Mouse (Mus musculus) layer of hippocampus, postnatal 14 days (tissue): Measurements from ENCODE around the gene Ecm2. TPM values are rescaled to one million over a fixed set of nuclear protein-coding genes. Genes with fewer than 3 reads are reported as not detected.

Source experiments
- DNase-seq, 2 experiments: peaks; one replicate each; pipeline ENCODE4 v3.0.0; 2021 to 2022; ENCODE audit warnings: low spot score in 2 of 2, mixed read lengths in 1 of 2
- long read RNA-seq, 2 experiments: library from polyadenylated mRNA; stranded (forward); transcript quantifications; one replicate each; pipeline ENCODE4 v2.0.0; 2021
- total RNA-seq, 2 experiments: library from RNA; stranded (reverse); gene quantifications; 2 replicates each; pipeline ENCODE4 v1.2.3; 2021

Gene Ecm2
- total RNA-seq = 1 to 10 TPM; 3.6 to 6.1 TPM
- long read RNA-seq, experiment 1, partial matches to known transcripts = 0 of 3 reads
- long read RNA-seq, experiment 1, other reads (novel, unspliced or antisense) = 0 of 3 reads
- long read RNA-seq, experiment 2, transcript Ecm2-201 (10 exons, 3,596 nt) = major isoform, 5 of 7 reads
- long read RNA-seq, experiment 2, partial matches to known transcripts = 2 of 7 reads
- long read RNA-seq, experiment 2, other reads (novel, unspliced or antisense) = 0 of 7 reads

DNA sequence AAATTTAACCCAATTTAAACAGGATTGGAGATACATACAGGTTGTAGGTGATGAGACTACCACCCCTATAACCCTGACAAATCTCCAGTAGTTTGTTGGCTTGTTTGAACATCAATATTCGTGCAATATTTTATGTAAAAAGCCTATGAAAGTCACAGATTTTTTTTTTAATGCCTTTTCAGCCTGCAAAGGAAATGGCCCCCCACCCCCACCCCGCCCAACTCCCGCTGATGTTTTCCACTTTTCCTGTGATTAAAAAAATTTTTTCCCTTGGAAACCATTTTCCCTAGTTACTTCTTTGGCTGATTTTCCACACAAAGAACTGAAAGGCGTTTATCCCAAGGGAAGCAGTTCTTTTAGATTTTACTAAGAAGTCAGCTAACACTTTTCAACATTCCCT, at the start of gene Ecm2:
Gene Ecm2 (plus strand): TSS at position 301 of the 400 bp plus-strand sequence.
- no peak for DNase-seq

DNA sequence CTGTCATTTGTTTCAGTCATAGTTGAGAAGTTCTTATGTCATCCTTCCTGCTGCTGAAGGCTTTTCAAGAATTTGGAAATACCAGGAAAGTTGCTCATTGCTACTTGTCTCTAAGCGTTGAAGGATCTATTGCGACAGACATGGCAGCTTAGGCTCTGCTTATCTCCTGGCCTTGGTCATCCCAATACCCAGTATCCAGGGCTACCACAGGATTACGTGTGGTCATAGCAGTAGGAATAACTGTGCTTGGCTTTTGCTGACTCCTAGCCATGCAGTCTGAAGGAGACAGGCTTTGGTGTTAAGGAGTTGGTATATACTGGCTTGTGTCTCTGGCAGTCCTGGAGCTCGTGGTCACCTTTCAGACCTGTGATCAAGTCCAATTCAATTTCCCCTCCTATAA, 44.3 kb upstream of the Ecm2 start:
- no peak for DNase-seq

DNA sequence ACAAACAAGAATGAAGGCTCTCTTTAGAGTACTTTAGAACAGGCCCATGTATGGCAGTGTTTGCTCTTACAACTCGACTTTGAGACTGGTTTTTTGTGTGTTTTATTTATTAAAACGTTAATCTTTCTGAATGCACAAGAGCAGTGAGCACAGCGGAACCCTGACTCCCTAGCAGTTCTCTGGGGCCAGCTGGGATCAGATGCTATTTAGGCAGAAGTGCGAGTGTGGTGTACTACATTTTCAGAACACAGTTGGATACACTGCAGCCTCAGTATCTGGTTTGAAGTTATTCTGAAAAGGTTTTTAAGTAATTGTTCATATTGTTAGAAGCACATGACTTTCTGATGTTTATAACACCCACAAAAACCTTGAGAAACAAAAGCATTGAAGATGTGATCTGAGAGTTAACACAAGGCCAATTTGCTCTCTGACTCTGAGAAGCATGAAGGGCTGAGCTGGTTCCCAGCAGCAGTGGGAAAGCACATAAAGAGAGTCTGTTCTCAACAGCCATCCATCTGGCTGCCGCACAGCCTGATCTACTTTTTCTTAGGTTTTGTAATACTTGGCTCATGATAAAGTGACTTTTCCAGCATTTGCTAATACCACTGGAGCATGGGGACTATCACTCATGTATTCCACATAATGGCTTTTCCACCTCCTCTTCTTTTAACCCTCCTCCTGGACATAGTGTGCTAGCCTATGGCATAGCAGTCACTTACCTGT, 43.8 kb upstream of the Ecm2 start:
- DNase-seq = peak in 1 of 2 experiments; percentile 75

DNA sequence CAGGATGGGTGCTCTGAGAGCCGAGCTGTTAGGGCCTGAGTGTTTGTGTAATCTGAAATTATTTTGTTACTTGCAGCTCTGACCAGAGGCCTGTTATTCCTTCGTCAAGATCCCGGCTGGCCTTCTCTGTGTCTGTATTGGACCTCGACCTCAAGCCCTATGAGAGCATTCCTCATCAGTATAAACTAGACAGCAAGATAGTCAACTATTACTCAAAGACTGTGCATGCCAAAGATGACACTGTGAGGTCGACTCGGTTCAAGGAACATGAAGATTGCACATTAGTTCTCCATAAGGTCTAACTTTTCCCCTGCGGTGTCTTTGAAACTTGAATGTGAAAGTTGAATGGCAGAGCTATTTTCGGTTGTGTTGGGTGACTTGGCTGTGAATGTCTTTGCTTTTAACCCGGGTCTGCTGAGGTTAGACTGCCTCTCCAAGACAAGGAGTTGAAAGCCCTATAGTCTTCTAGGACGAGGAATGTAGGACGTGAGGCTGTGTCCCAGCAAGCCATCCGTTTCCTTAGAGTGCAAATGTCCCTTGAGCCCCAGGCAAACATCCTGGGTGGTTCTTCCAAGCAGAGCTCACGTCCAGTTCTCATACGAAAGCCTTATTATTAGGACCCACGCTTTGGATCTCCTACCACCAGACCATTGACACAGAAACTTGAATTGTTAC, 43.0 kb upstream of the Ecm2 start:
- no peak for DNase-seq

DNA sequence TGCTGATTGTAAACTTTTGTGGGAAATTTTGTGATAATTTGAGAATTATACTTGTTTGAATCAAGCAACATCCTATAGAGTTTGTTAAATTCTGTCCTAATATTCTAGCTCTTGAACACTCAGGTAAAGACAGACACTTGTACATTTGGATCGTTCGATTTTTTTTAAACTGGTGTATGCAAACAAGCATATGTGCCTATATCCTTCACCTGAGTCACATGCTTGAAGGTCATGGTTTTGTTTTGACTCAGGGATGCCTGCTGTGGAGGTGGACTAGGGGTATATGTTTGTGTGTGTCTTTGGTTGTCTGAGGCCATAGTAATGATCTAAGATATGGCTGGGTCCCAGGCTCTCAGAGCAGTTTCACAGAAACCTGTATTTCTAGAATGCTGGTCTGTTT, 41.7 kb upstream of the Ecm2 start:
- DNase-seq = no peak

DNA sequence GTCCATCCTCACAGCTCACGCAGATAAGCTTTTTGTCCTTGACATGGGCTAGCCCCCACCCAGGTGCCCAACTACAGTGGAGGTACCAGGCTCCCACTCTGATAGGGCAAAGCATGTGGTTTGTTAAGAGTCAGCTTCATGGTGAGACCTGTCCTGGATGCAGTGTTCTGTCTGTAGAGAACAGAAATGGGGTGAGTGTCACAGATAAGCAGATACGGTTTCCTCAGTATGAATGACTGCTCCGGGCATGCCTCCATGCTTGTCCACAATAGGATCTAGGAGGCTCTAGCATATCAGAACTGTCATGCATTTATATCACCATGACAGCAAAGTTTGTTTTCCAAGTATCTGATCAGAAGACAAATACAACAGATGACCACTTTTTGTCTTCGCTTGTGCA, 38.7 kb upstream of the Ecm2 start:
- DNase-seq = no peak

DNA sequence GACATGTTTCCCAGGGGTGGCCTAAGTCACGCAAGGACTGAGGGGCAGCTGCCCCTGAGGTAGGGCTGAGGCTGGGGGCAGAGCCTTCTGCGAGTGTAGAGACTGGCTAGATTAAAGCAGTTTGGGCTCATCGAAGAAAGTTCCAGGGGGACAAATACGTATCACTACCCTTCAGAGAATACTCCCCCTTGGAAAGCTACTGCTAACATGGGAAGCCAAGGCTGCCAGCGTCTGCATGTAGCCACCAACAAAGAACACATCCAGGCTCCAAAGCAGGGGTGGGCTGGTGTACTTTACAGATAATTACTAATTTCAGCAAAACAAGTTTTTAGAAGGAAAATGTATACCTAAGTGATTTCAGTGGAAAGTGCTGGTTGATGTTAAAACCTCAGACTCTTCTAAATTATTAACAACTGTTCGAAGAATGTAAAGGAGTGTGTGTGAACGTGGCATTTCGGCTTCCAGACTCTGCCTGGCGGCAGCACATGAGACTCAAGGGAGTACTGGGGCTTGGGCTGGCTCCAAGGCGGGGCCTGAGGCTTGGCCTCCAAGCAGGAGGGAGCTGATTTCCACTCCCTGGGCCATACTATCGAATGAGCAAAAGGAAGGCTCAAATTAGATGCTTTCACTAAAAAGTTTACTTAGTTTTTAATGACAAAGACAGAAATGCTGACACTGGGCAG, 38.1 kb upstream of the Ecm2 start:
- DNase-seq = no peak

DNA sequence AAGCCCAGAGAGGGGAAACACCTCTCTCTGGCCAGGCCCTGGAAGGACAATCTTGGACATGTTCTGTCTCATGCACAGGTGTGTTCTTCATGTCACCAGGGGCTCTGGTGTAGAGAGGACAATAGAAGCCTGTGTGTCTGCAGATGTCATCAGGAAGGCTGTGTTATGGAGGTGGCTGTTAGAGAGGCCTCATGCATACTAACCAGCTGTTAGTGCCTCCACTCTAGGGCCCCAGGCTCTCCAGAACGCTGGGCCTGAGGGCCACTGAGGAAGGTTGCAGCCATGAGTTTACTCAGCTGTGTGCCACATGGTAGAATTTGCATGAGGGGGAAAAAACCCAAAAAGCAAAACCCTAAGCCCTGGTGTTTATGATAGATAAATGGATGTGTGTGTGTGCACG, 37.0 kb upstream of the Ecm2 start:
- DNase-seq = no peak

DNA sequence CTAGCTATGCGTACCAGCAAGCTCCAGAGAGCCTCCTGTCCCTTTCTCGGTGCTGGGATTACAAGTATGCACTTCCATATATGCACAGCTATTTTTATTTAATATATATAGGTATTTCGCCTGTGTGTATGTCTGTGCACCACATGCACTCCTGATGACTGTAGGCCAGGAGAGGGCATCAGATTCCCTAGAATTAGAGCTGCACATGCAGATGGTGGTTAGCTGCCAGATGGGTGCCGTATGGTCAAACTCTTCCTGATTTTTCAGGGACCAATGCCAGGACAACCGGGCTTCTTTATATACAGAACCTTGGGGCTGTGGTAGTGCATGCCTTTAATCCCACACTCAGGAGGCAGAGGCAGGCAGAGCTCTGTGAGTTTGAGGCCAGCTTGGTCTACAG, 35.6 kb upstream of the Ecm2 start:
- DNase-seq = no peak

DNA sequence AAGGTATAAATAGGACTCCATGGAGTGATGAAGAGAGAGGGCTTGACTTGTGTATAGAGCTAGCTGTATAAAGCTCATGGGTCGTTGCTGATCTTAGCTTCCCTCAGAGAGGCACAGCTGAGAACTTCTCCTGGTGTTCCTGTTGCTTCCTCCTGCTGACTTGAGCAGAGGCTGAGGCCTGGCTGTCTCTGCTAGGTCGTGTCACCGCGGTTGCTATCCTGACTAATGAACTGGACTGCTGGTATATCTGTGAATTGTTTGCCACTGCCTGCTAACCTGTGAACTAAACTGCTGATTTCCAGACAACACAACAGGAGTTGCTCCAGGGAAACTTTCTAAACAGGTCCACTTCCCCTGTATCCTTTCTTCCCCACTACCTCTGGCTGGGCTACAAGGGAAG, 34.3 kb upstream of the Ecm2 start:
- no peak for DNase-seq

DNA sequence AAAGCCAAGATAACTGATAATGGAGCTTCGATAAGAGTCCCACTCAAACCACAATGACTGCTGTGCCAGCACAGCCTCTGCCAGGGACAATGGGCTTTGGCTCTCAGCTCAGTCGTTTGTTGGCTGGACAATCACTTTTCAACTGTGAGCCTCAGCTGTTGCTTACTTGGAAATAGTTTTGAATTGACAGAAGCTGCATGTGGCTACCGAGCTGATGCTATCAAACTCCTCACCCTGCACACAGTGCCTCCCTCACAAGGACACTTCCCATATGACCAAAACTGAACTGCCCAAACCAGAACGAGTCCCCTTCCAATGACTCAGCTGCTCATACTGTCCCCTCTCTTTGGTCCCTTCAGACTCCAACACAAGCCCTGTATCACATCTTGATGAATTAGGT, 33.8 kb upstream of the Ecm2 start:
- peak in 1 of 2 experiments; percentile 73 for DNase-seq

DNA sequence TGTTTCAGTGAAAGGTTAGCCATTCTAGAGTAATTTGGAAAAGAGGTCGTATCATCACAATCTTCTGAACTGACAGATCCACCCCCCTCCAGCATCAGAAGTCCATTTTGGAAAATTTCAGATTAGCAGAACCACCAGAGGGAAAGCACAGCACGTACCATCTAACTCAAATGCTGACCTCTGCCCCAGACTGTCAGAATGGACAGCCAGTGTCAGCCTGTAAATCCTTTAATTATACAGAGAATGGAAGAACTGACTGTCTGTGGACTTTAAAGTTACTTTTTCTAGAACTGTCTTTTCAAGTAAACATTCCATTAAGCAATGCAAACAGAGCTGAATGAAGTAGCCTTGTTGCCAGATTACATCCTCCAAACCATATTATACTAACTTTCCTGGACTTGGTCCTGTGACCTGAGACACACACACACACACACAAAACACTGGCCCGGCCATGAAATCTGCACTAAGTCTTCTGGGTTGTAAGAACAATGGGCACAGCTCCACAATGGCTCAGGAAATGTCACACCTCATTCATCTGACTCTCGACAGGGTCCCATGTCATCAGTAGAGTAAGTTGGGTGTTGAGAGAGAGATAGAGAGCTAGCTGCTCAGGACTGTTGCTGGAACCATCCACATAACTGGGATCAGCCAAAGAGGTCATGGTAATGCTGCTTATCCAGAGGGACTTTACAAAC, 32.5 kb upstream of the Ecm2 start:
- no peak for DNase-seq

DNA sequence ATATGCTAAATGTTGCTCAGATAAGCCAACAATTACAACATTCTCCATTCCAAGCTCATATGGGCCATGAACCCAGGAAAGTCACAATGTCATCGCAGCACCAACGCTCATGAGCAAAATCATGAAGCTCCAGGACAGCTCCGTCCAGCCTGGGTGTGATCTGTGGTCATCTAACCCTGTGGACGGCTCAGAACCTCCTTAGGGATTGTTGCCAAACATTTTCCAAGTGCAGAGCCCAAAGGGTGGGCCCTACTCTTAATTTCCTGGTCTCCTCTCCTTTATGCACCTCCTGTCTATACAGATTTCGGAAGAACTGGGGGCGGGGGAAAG, 32.0 kb upstream of the Ecm2 start:
- no peak for DNase-seq

DNA sequence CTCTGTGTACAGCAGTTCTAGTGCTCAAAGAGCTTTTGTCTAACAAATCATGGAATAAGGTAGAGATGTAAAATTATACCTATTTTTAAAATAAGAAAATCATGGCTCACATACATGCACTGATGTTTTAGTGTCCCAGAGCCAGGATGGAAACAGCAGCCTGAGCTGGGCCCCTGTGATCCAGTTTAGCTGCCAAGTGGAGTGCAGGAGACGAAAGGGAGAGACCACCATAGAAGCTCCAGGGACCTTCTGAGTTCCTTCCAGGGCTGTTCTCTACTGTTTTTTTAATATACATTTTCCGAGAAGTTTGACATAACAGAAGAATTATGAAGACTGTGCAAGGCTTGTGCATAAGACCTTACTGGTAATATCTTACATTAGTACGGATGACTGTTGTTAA, 26.7 kb upstream of the Ecm2 start:
- DNase-seq = no peak

DNA sequence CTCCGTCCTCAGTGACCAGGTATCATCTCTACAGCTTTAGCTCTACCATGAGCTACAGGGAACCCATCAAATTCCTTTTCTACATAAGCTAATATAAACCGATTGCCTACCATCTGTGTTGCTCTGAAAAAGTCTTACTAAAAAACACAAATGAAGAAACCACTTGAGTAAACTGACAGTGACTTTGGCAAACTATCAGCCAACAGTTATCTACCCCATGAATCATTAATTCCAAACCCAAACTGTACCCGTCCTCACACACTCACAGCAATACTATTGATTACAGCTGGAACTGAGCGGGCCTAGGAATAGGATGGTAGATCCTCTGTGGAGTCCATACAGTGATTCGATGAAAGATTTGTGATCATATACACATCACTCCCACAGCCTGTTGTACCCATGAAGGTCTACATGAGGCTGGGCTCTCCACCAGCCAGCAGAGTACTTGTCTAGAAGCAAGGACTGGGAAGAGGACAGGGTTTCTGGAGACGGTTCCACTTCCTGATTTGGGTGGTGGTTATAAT, 25.7 kb upstream of the Ecm2 start:
- DNase-seq = no peak

DNA sequence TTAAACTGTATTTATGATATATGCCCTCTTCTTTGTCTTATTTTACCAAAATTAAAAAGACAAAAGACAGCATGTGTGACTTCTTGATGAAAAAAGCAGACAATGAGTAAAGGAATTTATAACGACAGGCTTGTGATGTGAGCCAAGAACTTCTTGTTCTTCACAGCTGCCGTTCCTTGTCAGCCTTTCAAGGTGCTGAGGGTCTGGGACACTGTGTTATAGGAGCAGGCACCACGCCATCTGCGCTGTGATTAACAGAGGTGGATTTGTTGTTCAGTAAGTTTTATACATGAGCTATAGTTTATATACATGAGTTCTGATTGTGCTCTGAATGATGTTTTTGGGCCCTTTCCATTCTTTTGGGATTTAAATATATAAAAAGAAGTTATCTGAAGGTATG, 25.2 kb upstream of the Ecm2 start:
- DNase-seq = no peak

DNA sequence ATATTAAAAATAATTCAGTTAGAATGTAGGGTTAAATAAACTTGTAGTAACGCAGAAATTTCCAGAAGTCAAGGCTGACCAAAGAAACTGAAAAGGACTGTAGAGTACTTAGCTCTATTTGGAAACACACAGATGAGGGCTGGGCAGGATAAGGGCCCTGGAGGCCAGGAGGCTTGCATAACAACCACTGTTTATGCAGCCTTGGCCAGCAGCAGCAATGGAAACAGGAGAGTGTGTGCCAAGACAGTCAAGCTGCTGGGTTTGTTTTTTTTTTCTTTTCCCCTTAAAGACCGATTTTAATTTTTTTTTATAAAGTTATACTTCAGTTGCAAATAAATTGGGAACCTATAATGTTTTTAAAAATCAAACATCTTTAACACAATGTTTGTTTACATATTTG, 24.6 kb upstream of the Ecm2 start:
- DNase-seq = peak in 1 of 2 experiments; percentile 70

DNA sequence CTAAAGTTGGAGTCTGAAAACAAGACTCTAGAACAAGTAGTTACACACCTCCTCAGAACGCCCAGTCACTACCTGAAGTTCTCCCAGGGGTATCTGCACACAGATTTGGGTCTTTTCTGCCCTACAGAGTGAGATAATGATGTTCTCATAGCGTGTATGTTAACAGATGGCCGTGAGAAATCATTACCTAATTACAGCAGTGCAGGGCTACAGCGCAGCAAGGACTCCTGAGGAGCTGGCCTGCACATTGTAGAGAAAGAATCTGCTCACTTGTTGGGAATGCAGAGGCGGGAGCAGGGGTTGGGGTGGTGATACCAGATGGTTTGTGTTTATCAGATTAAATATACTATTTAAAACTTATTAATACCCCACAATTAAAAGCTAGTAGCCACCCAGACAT, 24.1 kb upstream of the Ecm2 start:
- no peak for DNase-seq

DNA sequence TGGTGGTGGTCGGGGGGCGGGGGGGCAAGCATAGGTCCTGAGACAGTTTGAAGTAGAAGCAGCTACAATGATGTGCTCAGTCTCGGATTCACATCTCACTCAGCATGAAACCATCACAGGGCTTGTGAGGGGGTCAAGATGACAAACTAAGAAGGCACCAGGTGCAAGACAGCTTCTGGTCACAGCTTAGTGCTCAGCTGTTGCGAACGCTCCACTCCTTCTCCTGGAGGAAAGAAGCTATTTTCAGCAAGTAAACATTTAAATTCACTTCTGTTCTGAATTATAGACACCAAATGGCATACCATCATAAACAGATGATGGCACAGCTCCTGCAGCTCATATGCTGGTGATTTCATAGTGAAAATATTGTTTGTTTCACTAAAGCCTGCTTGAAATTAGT, 19.2 kb upstream of the Ecm2 start:
- peak in 1 of 2 experiments; percentile 42 for DNase-seq

DNA sequence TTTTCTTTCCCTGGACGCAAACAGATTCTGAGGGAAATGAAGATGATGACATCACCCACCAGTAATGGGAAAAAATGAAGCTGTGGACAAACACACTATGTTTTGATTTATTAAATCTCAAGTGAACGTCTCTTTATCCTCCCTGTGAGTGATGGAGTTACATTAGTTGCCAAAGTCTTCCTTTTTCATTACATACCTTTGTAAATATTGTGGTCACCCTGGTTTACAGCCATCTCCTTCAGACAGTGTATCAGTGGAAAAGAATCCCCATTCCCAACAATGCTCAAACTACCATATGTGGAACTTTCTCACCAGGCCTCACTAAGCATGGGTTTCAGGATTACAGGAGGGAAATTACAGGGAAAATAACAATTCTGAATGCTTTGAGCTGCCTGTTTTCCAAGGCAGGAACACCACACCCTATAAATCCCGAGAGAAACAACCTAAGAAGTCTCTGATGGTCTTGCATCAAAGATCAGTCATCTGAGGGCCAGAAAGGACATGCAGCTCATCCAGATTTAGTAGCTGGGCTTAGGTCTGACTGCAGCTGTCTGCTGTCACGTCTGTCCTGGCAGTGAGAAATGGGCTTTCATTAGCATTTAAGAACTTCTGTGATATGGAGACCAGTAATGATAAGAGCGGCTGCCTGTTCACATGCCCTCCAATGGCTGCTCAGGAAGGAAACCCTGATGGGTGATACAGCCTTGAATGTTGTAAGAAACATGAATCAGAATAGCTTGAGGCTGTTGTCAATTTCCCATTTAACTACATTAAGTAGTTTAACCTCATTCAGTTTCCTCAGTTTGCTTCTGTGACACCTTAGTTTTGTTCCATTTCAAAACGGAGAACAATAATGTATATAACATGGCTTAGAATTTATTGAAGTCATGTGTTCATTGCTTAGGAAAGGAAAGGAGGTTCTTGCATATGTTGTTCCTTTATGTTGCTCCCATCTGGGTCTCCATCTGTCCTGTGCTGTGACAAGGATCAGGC, 11.9 kb upstream of the Ecm2 start, which contains the start of gene Tes3-ps:
Gene Tes3-ps (plus strand): TSS at position 943 of the 993 bp plus-strand sequence.
- DNase-seq = no peak
